Mouse (Mus musculus) adrenal gland (tissue): ENCODE measurements around the gene Hsd17b7.

Experiments
- intact Hi-C: fragments of 180-260 bp; cut with DNase I; formaldehyde crosslinking; loops from one replicate; pipeline ENCODE4 v1.15.1; 2025

The Hsd17b7 gene

DNA sequence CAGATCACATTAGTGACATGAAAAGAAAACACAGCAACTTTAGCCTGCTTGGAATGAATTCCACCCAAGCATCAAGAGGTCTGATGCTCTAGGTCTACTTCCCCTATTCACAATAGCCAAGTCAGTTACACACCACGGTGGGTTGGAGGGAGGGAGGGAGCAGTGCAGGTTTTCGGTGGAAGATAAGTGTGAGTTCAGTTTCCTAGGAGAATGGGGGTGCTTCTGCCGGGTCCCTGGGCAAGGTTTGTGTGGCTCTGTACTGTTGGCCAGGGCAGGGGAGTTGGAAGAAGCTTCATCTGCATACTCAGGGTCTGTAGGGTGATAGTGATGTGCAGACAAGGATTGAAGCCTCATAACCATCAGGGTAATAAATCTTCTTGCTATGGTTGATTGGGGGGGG, 23.0 kb downstream of the Hsd17b7 start:
- intact Hi-C loops = loop anchor here (5.0 kb wide), 1 partner anchor 181 kb away; no protein-coding TSS in a partner anchor

DNA sequence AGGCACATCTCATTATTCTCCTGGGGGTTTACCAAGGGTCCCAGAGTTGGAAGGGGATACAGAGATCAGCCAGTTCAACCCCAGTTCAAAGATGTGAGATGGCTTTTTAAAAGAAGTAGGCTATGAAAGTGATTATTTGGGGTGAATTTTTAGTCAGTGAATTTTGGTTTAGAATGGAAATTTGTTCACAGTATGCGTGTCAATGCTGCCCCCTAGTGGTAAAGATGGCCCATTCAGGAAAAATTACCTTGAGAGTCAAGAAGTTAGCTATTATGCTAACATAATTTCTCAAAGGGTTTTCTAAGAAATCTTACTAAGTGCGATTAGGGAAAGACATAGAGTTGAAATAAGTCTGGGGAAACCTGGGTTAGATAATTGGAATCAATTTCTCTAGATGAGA, 29.7 kb downstream of the Hsd17b7 start:
- intact Hi-C loops = loop anchor here (5.0 kb wide), 2 partner anchors 198 to 267 kb away; no protein-coding TSS in a partner anchor

DNA sequence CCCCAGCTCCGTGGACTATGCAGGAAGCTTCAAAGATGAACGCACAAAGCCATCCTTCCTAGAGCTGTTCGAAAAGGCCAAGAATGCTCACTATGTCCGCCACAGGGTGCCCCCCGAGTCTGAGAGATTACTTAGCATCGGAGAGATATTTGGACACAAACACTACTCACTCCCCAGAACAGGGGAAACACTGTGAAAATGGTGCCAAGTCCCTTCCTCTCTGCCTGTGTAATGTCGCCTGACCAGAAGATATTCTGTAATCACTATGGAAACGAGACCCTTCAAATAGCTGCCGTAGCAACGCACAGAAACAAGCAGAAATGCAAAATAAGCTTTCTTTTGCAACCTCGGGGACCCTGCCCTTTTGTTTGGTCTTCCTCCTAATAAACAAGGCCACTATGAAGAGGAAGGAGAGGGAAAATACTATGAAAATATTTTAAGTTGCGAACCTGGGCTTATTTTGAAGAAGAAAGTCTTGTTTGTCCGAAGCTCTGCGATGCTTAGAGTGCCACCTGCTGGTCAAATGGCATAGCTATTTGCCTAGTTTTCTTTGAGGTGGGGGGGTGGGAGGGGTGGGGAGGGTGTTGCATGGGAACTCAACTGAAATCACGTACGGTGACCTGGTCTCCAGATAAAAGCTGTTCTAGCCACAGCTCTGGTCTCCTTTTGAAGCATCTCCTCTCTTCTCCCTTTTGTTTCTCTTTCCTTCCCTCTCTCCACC, 34.9 kb downstream of the Hsd17b7 start:
- intact Hi-C loops = no loop called here

DNA sequence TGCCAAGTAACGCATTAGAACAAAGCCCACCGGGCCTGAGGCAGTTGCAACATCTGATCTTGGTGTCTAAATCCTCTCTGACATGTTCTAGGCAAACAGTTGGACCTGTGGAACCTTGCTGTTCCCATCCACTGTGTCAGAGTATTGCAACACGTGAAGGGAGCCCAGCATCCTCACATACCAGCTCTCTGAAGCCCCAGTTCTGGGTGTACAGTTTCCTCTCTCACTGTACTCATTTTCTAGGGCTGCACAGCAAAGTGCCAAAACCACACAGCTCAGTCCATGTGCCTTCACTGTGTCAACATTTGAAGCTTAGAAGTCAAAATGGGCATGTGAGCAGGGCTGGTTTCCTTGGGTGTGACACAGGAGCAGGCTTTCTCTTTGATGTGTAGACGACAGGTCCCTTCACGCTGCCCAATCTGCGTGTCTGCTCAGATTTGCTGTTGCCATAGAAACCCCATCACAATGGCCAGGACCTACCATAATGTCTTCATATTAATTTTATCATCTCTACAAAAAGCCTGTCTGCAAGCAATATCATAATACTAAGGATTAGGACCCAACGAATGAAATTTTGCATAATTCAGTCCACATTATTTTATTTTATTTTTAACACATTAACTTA, 36.8 kb downstream of the Hsd17b7 start:
- intact Hi-C loops = no loop called here

DNA sequence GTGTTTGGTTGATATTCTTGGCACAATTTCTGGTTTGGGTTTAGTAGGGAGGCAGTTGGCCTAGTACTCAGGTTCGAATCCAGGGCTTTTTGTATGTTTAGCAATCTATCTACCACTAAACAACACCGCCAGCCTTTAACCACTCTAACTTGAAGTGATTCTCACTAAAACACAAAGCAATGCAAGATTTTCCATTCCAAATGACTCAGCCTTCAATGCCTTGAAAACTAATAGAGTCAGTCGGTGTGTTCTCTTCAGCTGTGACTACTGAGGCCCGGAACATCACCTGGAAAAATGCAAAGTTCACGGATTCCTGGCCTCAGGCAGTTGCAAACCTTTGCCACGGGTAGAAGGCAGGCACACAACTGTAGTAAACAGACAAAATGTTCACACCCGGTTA, 37.3 kb downstream of the Hsd17b7 start:
- intact Hi-C loops = no loop called here

DNA sequence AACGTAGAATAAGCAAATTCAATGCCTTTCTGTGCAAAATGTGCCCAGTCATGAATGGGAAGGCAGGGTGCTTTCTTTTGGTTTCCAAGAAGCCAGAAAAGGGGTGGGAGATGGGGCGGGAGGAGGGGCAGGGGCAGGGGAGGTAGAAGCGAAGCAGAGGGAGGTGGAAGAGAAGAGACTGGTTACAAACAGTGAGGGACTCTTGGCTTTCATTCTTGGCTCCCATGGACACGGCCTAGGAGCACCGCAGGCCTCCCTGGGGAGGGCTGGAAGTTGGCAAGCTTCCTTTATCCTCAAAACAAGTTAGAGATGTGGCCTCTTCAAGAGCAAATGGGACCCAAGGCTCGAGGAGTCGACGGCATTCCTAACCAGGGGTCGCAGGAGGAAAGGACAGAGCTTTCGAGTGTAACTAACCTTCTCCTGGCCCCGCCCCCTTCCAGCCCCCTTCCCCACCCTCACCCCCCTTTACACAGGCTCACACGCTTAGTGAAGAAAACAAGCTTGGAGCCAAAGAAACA, 40.5 kb downstream of the Hsd17b7 start, which contains the start of gene Ccdc190:
Ccdc190 (plus strand) TSS at position 195 of the 518 bp plus-strand sequence.
- intact Hi-C loops = no loop called here

DNA sequence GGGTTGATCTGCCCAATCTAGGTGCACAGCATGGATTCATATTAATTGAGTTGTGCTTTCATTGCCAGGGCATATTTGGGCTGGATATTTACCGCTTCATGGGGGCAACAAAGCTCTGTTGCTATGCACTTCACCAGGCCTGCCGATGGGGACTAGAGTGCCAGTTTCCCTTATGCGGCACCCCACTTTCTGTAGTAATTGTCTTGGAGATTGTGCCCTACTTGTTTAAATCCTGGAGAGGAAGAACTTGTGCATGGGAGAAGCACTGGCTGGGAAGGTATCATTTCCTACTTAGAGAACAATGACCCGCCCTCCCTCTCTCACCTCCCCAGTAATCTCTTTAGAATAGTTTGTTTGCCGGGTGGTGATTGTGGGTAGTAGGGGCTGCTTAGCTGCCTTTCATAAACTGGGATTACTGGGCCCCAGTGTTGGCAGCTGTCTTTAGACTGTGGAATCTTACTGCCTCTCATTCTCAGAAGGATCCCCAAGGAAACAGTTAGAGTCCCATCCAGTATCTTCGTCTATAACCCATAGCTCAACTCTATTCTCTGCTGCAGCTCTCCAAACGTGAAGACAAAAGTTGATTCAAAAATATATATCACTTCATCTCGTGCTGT, 41.2 kb downstream of the Hsd17b7 start:
- intact Hi-C loops = no loop called here

DNA sequence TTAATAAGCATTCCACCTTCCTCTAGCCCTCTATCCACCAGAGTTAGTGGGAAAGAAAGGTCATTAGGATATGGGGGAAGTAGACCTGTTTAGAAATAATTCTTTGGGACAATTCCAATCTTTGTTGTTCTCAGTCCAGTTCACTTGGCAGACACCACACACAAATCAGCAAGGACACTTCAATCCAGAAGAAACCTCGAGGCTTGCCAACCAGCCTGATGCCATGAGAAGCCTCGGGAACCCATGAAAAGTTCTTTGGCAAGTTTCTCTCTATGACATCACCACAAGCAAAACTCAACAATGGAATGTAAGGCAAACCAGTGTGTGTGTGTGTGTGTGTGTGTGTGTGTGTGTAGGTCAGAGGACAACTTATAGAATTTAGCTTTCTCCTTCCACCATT, 44.5 kb downstream of the Hsd17b7 start:
- intact Hi-C loops = no loop called here

DNA sequence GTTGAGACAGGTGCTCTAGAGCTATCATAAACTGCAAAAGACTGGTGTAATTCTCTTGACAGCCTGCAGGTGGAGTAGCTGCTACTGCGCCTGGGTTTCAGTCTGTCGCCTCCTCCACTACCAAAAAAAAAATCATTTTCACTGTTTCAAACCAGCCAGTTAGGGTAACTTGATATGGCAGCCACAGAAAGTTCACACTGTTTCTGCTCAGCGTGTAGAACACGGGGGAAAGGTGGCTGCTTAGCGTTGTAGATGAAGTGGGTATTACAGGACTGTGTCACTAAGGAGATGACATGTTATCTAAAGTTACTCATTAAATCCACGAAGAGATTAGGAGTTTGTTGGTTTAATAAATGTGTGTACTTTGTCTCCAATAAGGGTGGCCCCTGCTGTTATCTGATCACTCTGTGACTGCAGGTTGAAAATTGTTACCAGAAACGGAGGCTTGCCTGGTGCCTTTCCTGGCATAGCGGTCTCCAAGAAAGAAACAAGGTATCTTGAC, 47.3 kb downstream of the Hsd17b7 start:
- intact Hi-C loops = no loop called here

DNA sequence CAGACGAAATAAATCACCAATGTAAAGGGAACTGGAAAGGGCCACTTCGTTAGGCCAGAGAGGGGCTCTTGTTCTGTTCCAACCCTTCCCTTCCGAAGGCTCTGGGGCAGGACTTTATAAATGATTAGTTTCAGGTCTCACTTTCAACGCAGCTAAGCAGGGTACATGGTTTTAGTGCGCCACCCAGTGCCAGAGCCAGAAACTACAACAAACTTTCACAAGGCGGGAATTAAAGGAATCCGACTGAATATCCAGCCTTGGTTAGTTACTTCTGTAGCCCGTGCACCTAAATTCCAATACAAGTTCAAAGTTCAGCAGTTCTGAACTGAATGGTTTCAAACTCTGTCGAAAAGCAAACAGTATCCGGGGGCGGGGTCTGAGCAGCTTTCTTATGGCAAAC, 49.8 kb downstream of the Hsd17b7 start:
- intact Hi-C loops = loop anchor here (2.0 to 5.0 kb wide), 2 partner anchors 172 to 386 kb away; partner anchors contain the start of gene Rgs4

DNA sequence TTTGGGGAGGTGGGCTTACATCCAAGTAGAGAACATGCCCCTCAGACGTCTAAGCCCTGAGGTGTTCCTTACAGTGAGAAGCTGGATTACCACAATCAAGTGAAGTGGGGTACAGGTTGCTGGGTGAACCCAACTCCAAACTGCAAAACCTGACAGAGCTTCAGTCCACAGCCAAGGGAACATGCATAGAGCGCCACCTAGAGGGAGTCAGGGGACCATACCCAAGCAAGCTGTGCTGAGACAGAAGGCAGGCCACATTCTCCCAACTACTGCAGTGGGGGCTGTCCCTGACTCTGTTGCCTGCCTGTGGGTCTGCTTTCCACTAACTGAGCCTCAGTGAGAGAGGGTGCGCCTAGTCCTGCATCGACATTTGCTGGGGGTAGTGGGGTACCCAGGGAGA, 51.0 kb downstream of the Hsd17b7 start:
- intact Hi-C loops = loop anchor here (2.0 to 5.0 kb wide), 2 partner anchors 171 to 385 kb away; partner anchors contain the start of gene Rgs4

DNA sequence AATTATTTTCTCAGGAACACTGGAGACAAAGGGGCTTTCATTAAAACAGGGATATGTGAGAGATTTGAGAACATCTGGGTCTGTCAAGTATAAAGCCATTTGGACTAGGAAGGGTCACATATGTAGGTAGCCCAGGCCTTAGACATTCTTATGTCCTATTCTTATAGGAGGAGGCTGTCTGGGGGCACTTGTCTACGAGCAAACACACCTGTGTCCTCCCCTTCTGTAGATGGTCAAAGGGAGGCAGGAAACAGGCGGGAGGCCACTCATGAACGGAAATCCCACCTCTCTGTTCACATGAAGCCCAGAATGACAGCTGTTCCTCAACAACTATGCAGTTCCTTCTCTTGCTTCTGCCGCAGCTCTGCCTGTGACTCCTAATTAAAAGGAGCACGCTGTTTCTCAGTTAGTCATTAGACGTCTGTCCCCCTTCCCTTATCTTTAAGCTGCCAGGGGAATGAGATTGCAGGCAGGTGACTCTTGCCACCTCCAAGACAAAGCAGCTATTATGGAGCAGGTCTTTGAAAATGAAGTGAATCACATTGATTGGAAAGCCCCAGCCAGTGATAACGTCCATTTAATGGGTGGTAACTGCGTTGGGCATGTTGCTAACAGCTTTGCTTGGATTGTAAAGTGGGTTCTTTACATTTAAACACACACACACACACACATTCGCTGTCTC, 51.8 kb downstream of the Hsd17b7 start:
- intact Hi-C loops = loop anchor here (5.0 kb wide), 1 partner anchor 170 kb away; the partner anchor contains the start of gene Rgs4

DNA sequence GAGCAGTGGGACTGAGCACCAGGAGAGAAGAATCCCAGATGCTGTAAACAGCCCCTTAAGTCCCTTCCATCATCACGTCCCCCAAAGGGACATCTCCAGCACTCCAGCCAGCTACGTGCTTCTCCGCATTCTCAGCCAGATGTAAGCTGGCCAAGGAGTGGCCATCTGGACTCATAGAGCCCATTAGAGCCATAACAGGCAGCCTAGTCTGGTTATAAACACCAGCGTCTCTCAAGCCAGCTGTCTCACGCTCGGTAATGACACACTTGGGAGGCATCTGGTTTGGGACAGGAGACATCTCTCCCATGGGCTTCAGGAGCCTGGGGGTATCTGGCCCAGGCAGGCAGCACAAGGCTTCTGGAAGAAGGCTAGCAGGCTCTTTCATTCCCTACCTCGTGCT, 52.4 kb downstream of the Hsd17b7 start:
- intact Hi-C loops = loop anchor here (5.0 kb wide), 1 partner anchor 169 kb away; the partner anchor contains the start of gene Rgs4

DNA sequence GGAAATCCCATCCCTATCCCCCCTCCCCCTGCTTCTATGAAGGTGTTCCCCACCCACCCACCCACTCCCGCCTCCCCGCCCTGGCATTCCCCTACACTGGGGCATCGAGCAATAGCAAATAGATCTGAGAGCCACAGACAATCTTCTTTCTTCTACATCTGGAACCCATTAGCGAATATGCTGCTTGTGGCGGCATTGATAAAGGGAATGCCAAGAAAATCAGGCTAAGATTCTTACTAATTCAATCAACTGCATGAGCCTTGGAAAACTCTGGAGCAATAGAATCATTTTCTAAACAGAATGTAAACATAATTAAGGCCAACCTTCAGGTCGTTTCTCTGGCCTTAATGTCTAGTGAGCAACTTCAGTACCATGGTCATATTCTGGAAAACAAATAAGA, 57.5 kb downstream of the Hsd17b7 start:
- intact Hi-C loops = no loop called here

DNA sequence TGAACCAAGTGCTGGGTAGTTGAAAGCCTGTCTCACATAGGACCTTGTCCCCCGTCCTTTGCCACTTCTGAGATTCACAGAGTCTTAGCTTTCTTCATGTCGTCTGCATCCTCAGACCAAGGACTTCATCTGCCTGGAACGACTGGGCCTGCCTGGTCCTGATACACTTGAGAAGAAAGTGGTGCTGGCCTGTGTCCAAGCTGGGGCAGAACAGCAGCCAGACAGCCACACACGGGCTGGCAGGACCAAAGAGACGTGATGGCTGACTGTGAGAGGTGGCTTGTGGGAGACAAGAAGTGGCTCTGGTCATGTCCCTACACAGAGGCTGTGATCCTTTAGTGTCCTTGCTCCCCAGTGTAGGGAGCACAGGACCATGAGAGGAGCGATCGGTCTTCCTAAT, 58.3 kb downstream of the Hsd17b7 start:
- intact Hi-C loops = no loop called here

DNA sequence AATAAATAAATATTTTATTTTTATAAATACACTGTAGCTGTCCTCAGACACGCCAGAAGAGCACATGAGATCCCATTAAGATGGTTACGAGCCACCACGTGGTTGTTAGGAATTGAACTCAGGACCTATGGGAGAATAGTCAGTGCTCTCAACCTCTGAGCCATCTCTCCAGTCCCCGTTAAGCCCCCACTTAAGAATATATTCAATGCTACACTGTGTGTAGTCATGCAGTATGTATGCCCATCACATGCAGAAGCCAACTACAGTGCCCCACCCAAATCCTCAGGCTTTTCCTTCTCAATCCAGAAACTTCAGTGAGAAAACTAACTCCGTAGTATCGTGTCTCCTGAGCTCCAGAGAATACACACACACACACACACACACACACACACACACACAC, 59.4 kb downstream of the Hsd17b7 start:
- intact Hi-C loops = no loop called here

DNA sequence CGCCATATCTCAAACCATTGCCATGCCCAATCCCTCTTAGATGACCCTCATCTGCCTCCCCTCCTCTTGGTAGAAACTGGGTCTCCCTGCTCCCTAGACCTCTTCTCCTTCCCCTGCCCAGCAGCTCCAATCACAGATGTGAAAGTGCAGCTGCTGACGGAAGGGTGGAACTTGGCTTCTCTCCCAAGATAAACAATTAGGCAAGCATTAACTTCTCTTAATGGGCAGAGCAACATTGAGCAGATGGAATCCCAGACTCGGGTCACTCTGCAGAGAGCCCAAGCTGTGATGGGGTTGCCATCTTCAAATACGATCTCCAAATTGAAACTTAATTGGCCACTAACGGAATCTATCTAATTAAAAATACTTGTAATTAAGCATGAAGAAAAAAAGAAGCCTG, 59.9 kb downstream of the Hsd17b7 start:
- intact Hi-C loops = no loop called here

DNA sequence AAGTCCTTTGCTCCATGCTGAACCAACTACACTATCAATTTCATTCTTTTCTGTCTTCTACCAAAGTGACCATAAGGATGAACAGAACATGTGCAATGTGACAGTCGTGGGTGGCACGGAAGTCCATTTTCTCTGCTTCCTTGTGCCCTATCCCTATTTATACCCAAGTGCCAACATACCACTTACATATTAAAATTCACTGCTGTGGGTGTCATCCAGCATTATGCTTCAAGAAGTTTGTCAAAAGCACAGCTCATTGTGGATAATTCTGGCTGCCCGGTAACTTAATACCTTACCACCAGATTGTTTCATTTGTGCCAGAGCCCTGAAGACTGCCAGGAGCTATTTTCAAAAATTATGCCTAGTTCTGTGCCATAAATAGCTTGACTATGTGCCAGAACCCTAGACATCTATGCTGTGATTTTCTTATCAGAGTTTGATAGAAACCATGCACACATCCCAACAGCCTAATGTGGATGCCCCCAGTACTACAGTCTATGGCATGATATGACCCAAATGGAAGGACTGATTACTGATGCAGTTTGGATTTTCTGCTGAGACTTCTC, 68.2 kb downstream of the Hsd17b7 start:
- intact Hi-C loops = no loop called here
